Mouse (Mus musculus): Measurements from ENCODE around the gene Gpx3. TPM values are rescaled to one million over a fixed set of nuclear protein-coding genes. Genes with fewer than 3 reads are reported as not detected.

Gene Gpx3
- polyA plus RNA-seq, 1 experiment from 2014 or later: 31.0 TPM

DNA sequence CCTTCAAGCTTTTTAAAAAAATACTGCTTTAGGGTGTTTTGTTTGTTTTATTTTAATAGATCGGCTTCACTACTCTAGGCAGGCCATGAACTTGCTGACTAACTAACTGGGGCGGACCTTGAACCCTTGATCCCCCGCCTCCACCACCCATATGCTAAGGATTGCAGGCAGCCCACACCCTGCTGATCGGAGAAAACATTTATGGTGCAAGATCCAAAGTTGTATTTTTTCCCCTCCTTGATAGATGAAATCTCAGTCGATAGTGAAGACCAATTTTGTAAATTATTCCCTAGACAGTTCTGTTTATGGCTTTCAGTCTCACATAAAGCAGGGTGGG, 35.2 kb upstream of the Gpx3 start:
- Histone ChIP-seq H3K9ac (replicated peaks) (peak overlapping the region; percentile 98), H3K27ac (peak overlapping the region; percentile 91), H3K27me3 (no peaks in the 10 kb centered on the region), H3K36me3 (peaks cover 30% of the 10 kb centered on the region), H3K4me1 (replicated peaks) (peaks cover 17% of the 10 kb centered on the region), H3K9me3 (no peaks in the 10 kb centered on the region), H3K4me2 (peak overlapping the region; percentile 66), H3K4me3 (replicated peaks) (peak overlapping the region; percentile 92)
- ATAC-seq (ENCODE audit: insufficient number of reproducible peaks, insufficient read depth, low FRiP score, low TSS enrichment, low read depth): no peak
- WGBS: 3% methylated on average over 5 of the region's 5 CpGs

- ATAC-seq (ENCODE audit: insufficient number of reproducible peaks, insufficient read depth, low FRiP score, low TSS enrichment, low read depth): no peak
- peak overlapping the region; percentile 66 for H3K4me2 ChIP-seq
- WGBS: 84% methylated on average over 3 of the region's 3 CpGs
- H3K9ac ChIP-seq (replicated peaks): no peak overlapping the region
- H3K36me3 ChIP-seq: peaks cover 40% of the 10 kb centered on the region
- no peaks in the 10 kb centered on the region for H3K9me3 ChIP-seq
- H3K27ac ChIP-seq: no peak overlapping the region
- no peak overlapping the region; the same call in 1 of the 2 replicates for H3K4me3 ChIP-seq (replicated peaks)
- no peaks in the 10 kb centered on the region for H3K27me3 ChIP-seq
- peaks cover 17% of the 10 kb centered on the region for H3K4me1 ChIP-seq (replicated peaks)
Measured at GRCm38 (mm10) chr11:54867903-54868434, 34.3 kb upstream of the Gpx3 start.

GRCm38 (mm10) chr11:54868445-54868844, 33.8 kb upstream of the Gpx3 start:
- ATAC-seq (ENCODE audit: insufficient number of reproducible peaks, insufficient read depth, low FRiP score, low TSS enrichment, low read depth): no peak
- Histone ChIP-seq H3K27ac (no peak overlapping the region), H3K4me1 (replicated peaks) (peaks cover 17% of the 10 kb centered on the region), H3K27me3 (no peaks in the 10 kb centered on the region), H3K4me2 (peak overlapping the region; percentile 66), H3K9ac (replicated peaks) (no peak overlapping the region), H3K9me3 (no peaks in the 10 kb centered on the region), H3K4me3 (replicated peaks) (no peak overlapping the region; the same call in 1 of the 2 replicates), H3K36me3 (peaks cover 44% of the 10 kb centered on the region)
- 73% methylated on average over 2 of the region's 2 CpGs for WGBS

DNA sequence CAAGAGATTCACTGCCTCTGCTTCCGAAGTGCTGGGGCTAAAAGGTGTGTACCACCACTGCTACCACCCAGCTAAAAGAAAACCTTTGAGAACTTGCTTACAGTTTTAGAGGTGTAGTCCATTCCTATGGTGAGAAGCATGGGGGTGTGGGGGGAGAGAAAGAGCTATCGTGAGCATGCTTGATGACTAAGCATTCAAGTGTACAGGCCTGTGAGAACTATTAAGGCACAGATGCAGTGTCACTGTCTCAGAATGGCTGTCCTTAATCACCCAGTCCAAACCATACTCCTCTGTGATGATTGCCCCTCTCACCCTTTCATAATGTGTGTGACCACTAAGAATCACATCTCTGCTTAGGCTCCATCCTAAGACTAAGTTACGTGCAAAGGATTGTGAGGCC, 32.9 kb upstream of the Gpx3 start:
- Histone ChIP-seq H3K9me3 (no peaks in the 10 kb centered on the region), H3K27me3 (no peaks in the 10 kb centered on the region), H3K9ac (replicated peaks) (no peak overlapping the region), H3K27ac (no peak overlapping the region), H3K36me3 (peaks cover 53% of the 10 kb centered on the region), H3K4me2 (no peak overlapping the region), H3K4me1 (replicated peaks) (peaks cover 17% of the 10 kb centered on the region), H3K4me3 (replicated peaks) (no peak overlapping the region)
- ATAC-seq (ENCODE audit: insufficient number of reproducible peaks, insufficient read depth, low FRiP score, low TSS enrichment, low read depth): no peak
- WGBS: 92% methylated on average over 3 of the region's 3 CpGs

DNA sequence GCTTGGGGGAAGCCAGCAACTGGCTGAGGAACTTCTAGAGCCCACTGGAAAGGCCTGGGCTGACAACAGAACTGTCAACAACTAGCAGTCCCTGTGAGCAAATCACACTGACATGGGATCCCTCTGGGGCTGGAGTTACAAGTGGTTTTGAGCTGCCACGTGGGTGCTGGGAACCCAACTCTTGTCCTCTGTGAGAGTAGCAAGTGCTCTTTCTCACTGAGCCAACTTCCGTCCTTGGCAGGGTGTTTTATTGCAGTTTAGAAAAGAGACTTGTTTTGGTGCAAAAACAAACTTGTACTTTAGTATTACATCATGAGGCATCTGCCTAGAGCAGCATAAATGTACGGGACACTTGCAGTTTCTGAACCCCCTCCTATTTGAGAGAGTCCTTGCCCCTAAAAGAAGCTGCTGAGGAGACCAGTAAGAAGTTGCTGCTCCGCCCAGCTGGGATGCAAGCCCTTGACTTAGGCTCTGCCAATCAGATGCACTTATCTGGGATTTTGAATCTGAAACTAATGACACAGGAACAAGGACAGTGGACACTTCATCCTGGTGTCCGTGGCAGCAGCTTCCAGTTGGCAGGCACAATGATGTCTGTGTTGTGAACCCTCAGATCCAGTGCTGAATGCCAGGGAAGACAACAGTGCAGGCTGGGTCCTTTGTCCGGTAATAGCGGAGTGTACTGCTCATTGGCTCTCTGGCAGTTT, 30.3 kb upstream of the Gpx3 start:
- H3K4me2 ChIP-seq: no peak overlapping the region
- peaks cover 60% of the 10 kb centered on the region for H3K36me3 ChIP-seq
- 80% methylated on average over 7 of the region's 7 CpGs for WGBS
- H3K27me3 ChIP-seq: no peaks in the 10 kb centered on the region
- no peaks in the 10 kb centered on the region for H3K9me3 ChIP-seq
- H3K9ac ChIP-seq (replicated peaks): no peak overlapping the region
- no peak for ATAC-seq (ENCODE audit: insufficient number of reproducible peaks, insufficient read depth, low FRiP score, low TSS enrichment, low read depth)
- H3K4me1 ChIP-seq (replicated peaks): peaks cover 13% of the 10 kb centered on the region
- no peak overlapping the region for H3K4me3 ChIP-seq (replicated peaks)
- H3K27ac ChIP-seq: no peak overlapping the region

- whole genome bisulfite sequencing: 86% methylated on average over 5 of the region's 5 CpGs
- Histone ChIP-seq H3K27me3 (peaks cover 14% of the 10 kb centered on the region), H3K4me3 (replicated peaks) (no peak overlapping the region), H3K9me3 (no peaks in the 10 kb centered on the region), H3K4me2 (no peak overlapping the region), H3K36me3 (peaks cover 40% of the 10 kb centered on the region), H3K27ac (no peak overlapping the region), H3K9ac (replicated peaks) (no peak overlapping the region), H3K4me1 (replicated peaks) (no peaks in the 10 kb centered on the region)
- ATAC-seq (ENCODE audit: insufficient number of reproducible peaks, insufficient read depth, low FRiP score, low TSS enrichment, low read depth): no peak
Measured at GRCm38 (mm10) chr11:54876031-54876430, 26.2 kb upstream of the Gpx3 start.

DNA sequence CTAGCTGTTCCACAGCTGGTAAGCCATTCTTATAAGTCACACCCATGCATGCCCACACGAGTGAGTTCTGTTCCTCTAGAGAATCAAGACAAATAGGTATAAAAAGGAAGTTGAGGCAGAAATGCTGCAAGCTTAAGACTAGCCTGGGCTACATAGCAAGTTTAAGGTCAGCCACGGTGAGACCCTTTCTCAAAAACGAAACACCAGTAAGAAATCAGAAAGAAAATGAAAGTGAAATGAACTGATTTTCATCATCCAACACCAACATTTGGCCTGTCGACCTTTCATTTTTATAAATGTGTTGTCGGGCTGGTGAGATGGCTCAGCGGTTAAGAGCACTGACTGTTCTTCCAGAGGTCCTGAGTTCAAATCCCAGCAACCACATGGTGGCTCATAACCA, 23.4 kb upstream of the Gpx3 start:
- no peak for ATAC-seq (ENCODE audit: insufficient number of reproducible peaks, insufficient read depth, low FRiP score, low TSS enrichment, low read depth)
- peaks cover 15% of the 10 kb centered on the region for H3K27me3 ChIP-seq
- H3K9me3 ChIP-seq: no peaks in the 10 kb centered on the region
- peaks cover 6% of the 10 kb centered on the region; the same call in 1 of the 2 replicates for H3K4me1 ChIP-seq (replicated peaks)
- no peak overlapping the region for H3K9ac ChIP-seq (replicated peaks)
- no peak overlapping the region for H3K4me3 ChIP-seq (replicated peaks)
- no peak overlapping the region for H3K27ac ChIP-seq
- WGBS: 86% methylated on average over 6 of the region's 6 CpGs
- H3K36me3 ChIP-seq: peaks cover 11% of the 10 kb centered on the region
- no peak overlapping the region for H3K4me2 ChIP-seq

DNA sequence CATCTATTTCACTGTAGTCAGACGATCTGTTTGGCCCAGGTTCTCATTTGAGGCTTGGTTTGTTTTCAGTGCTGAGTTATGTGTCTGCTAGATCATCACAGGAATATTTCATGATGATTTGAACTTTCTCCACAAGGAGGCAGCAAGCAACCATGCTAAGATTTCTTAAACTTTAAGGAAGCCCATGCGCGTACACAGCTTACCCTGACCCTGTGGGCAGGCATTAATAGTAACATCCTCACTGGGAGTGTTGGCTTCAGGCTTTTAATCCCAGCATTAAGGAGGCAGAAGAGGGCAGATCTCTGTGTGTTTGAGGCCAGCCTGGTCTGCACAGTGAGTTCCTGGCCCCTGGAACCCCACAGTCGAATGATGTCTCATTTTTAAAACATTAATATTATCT, 22.8 kb upstream of the Gpx3 start:
- no peak for ATAC-seq (ENCODE audit: insufficient number of reproducible peaks, insufficient read depth, low FRiP score, low TSS enrichment, low read depth)

DNA sequence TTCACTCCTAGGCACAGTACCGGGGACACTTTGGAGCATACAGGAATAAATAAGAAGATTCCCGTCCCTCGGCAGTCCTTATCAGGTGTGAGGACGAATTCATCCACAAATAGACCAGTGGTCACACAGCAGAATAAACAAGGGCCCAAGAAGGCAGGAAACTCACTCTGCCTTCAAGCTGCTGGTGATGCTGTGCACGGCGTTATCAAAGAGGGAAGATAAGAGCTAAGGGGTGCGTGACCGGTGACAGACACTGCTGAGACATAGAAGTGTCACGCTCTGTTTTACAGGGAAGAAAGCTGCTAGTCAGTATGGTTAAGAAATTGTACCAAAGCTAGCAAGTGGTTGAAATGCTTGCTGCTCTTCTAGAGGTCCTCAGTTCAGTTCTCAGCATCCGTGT, 22.3 kb upstream of the Gpx3 start:
- H3K4me1 ChIP-seq (replicated peaks): peaks cover 12% of the 10 kb centered on the region
- no peak overlapping the region for H3K4me2 ChIP-seq
- ATAC-seq (ENCODE audit: insufficient number of reproducible peaks, insufficient read depth, low FRiP score, low TSS enrichment, low read depth): no peak
- no peak overlapping the region for H3K4me3 ChIP-seq (replicated peaks)
- H3K9me3 ChIP-seq: no peaks in the 10 kb centered on the region
- WGBS: 74% methylated on average over 10 of the region's 10 CpGs
- H3K9ac ChIP-seq (replicated peaks): no peak overlapping the region
- H3K36me3 ChIP-seq: peaks cover under 1% of the 10 kb centered on the region; the same call in 1 of the 2 replicates
- no peak overlapping the region for H3K27ac ChIP-seq
- H3K27me3 ChIP-seq: peaks cover 15% of the 10 kb centered on the region

More for the DNA sequence above, 22.8 kb upstream of the Gpx3 start:
- H3K4me3 ChIP-seq (replicated peaks): no peak overlapping the region
- WGBS: 39% methylated on average over 4 of the region's 4 CpGs
- H3K36me3 ChIP-seq: peaks cover 6% of the 10 kb centered on the region
- H3K27me3 ChIP-seq: peaks cover 15% of the 10 kb centered on the region
- H3K4me2 ChIP-seq: no peak overlapping the region
- H3K9ac ChIP-seq (replicated peaks): no peak overlapping the region
- peaks cover 7% of the 10 kb centered on the region for H3K4me1 ChIP-seq (replicated peaks)
- H3K27ac ChIP-seq: no peak overlapping the region
- H3K9me3 ChIP-seq: no peaks in the 10 kb centered on the region

DNA sequence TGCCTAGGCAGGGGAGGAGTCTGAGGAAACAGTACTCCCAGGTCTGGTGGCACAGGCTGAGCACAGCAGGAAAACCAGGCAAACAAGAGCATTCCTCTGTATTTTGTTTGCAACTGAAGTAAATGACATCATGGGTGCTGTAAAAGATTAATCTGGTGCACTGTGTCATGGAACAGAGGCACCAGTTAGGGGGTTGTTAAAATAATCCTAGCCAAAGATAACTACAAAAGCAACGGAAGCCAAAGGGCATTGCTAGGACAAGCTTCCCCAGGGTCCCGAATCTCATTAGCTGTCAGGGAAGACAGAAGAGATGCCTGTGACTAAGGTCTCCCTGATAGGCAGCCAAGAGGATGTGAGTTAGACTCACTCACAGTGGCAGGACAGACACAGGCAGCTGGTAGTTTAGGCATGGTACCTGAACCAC, 21.2 kb upstream of the Gpx3 start:
- no peak overlapping the region for H3K4me2 ChIP-seq
- no peaks in the 10 kb centered on the region for H3K36me3 ChIP-seq
- H3K9me3 ChIP-seq: no peaks in the 10 kb centered on the region
- 10% methylated on average over 2 of the region's 2 CpGs for WGBS
- peaks cover 15% of the 10 kb centered on the region for H3K27me3 ChIP-seq
- H3K9ac ChIP-seq (replicated peaks): no peak overlapping the region
- ATAC-seq (ENCODE audit: insufficient number of reproducible peaks, insufficient read depth, low FRiP score, low TSS enrichment, low read depth): no peak
- no peak overlapping the region for H3K4me3 ChIP-seq (replicated peaks)
- H3K27ac ChIP-seq: no peak overlapping the region
- peaks cover 16% of the 10 kb centered on the region for H3K4me1 ChIP-seq (replicated peaks)

DNA sequence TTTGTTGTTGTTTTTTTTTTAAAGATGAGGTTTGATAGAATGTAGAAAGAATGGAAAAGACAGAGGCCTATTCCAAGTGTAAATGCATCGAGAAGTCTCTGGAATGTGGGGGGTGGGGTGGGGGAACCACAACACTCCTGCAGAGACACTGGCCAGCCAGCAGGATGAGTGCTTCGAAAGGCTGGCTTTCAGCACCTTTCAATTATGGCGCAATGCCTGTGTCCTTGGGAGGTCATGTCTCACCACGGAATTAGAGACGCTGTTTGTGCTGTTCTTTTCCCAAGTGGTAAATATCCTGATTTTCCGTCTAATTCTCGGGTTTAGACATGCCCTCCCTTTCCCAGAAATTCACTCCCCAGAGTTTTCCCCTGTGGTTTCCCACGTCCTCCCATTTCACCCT, 19.6 kb upstream of the Gpx3 start:
- no peak for ATAC-seq (ENCODE audit: insufficient number of reproducible peaks, insufficient read depth, low FRiP score, low TSS enrichment, low read depth)
- H3K4me1 ChIP-seq (replicated peaks): peaks cover 16% of the 10 kb centered on the region
- no peak overlapping the region for H3K9ac ChIP-seq (replicated peaks)
- 35% methylated on average over 8 of the region's 8 CpGs for WGBS
- H3K4me2 ChIP-seq: no peak overlapping the region
- H3K36me3 ChIP-seq: no peaks in the 10 kb centered on the region
- no peaks in the 10 kb centered on the region for H3K9me3 ChIP-seq
- peaks cover 27% of the 10 kb centered on the region for H3K27me3 ChIP-seq
- no peak overlapping the region for H3K4me3 ChIP-seq (replicated peaks)
- no peak overlapping the region for H3K27ac ChIP-seq

All from limb, embryonic 12.5 days (tissue).